Mouse (Mus musculus): ENCODE measurements around the gene Bloc1s3.

Gene Bloc1s3

GRCm38 (mm10) chr7:19508150-19508923, at the start of gene Bloc1s3, which contains the start of gene Trappc6a:
TSS of gene Bloc1s3 (minus strand) at chr7:19508367.
TSS of gene Trappc6a (plus strand) at chr7:19508395.
- peak; percentile 96 for ATAC-seq (ENCODE audit: low TSS enrichment)

DNA sequence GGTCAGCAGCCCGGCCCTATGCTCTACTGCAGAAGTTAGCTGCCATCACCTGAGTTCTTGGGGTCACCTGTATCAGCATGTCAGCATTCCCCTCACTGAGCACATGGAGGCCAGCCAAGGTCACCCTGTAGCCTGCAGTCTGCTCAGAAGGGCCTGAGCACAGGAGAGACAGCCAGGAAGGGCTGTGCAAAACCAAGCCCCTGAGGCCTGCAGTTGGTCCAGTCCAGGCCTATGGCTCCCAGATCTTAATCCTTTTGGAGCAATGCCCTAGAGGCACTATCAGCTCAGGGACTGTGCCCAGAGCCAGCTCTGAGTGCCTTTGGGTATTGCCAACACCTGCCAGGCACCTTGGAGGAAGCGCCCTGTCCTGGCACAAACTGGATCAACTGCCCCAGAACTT, 48.9 kb upstream of the Bloc1s3 start:
- no peak for ATAC-seq (ENCODE audit: low TSS enrichment)

DNA sequence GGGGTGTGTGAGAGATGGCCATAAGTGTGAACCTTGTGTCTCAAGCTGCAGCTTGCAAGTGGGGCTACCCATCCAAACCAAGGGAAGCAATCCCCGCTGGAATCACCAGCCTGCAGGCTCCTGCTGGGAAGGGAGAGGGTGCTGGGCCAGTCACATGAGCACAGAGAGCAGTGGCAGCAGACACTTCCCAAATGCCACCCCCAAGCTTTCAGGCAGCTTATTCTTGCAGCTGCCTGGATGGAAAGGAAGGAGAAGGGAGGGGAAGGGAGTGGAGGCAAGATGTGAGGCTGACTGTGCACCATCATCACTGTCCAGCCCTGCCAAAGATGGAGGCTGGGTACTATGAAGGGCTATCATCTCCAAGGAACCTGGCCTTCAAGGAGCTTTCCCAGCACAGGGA, 46.0 kb upstream of the Bloc1s3 start:
- ATAC-seq (ENCODE audit: low TSS enrichment) = peak; percentile 93

GRCm38 (mm10) chr7:19552443-19552842, 44.3 kb upstream of the Bloc1s3 start:
- no peak for ATAC-seq (ENCODE audit: low TSS enrichment)

GRCm38 (mm10) chr7:19551634-19552033, 43.5 kb upstream of the Bloc1s3 start:
- no peak for ATAC-seq (ENCODE audit: low TSS enrichment)

DNA sequence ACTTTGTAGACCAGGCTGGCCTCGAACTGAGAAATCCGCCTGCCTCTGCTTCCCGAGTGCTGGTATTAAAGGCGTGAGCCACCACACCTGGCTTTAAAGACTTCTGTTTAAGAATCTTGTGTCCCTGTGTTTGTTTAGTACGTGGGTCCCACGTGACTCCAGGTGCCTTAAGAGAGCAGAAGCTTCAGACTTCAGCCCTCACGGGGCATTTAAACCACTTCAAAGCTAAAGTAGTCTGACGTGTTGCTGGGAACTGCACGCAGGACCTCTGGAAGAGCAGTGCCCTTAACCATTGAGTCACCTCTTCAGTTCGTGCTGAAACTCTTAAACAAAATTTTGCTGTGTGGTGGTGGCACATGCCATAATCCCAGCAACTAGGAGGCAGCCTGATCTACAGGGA, 41.2 kb upstream of the Bloc1s3 start:
- ATAC-seq (ENCODE audit: low TSS enrichment) = no peak

- no peak for ATAC-seq (ENCODE audit: low TSS enrichment)
These were observed 39.3 kb upstream of the Bloc1s3 start for GRCm38 (mm10) chr7:19547344-19547969.

DNA sequence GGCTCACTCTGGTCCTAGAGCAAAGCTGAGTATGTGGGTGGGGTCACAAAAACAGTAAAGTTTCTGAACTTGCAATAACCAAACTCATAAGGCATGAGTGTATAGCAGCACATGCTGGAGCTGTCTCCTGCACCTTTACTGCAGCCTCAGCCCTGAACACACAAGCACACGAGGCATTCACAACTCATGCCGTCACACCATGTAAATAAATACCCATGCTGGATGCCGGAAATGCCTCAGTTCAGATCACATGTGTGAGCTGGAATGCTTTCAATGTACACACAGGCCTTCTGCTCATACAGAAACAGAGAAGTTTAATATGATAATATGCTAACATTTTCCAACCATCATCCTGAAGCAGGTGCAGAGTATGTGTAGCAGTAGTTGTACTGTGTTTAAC, 37.8 kb upstream of the Bloc1s3 start:
- ATAC-seq (ENCODE audit: low TSS enrichment) = no peak

DNA sequence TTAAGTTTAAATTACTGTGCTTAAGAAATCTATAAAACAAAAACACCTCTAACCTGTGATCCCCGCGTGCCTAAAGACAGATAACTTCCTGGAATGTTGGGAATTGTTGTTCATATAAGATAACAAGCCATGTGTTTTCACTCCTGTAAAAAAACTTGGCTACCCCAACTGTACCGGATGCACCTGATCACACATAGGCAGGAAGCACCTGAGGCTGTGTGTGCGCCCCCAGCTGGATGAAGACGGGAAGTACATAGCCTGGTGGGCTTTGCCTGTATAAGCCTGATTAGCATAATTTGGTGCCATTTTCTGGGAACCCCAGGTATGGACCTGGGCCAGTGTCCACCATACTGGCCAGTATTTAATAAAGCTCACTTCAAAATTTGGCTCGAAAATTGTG, 35.4 kb upstream of the Bloc1s3 start:
- ATAC-seq (ENCODE audit: low TSS enrichment) = no peak

DNA sequence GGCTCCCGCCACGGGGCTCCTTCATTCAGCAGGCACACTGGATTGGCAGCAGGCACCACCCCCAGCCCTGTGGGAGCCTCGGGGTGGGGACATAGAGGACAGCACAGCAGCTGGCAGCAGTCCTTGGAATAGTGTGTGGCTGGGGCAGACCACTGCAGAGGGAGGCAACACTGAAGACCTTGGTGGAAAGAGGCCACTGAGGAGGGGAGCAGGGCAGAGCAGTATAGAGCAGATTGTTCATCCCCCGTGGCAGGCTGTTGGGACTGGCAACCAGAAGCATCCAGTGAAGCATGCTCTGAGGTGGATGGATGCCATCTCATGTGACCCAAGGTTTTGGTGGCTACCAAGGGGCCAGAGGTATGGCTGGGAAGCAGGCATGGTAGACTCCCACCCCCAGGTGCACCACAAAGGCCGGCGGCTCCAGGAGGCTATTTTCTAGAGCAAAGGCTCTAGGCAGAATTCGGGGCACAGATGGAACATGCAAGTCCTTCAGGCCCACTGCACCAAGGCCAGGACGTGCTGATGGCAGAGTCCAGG, 34.1 kb upstream of the Bloc1s3 start:
- peak; percentile 70; the same call in 1 of the 2 replicates for ATAC-seq (ENCODE audit: low TSS enrichment)

- ATAC-seq (ENCODE audit: low TSS enrichment) = no peak
These were observed 33.6 kb upstream of the Bloc1s3 start for GRCm38 (mm10) chr7:19541681-19542154.

DNA sequence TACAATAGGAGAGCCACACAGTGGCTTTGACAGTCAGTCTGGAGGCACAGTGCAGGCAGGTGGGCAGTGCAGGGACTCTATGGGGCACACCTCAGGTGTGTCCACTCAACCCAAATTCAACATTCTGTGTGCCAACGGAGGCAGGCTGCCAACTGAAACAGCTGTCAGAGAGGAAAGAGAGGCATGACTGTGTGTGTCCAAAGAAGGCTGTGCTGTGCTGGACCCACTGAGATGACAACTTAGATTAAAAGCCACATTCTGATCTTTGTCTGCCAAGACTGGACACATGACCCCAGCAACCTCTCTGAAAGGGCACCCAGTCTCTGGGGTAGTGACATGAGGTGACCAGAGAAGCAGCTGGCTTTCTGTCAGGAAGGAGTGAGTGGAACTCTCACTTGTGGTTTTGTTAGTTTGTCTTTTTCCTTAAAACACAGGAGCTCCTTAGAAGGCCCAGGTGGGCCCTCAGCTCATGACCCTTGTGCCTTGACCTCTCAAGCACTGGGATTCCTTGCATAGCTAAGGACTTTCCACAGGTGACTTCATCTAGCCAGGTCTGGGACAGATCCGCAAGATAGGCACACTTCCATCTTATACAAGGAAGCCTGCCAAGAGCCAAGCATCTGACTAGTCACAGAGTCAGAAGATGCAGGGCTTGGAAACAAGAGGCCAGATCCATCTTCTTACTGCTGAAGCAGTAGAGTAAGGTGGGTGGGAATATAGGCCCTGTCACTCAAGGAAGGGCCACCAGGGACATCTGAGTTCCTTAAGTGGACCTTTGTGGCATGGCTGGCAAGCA, 32.8 kb upstream of the Bloc1s3 start:
- ATAC-seq (ENCODE audit: low TSS enrichment) = no peak

DNA sequence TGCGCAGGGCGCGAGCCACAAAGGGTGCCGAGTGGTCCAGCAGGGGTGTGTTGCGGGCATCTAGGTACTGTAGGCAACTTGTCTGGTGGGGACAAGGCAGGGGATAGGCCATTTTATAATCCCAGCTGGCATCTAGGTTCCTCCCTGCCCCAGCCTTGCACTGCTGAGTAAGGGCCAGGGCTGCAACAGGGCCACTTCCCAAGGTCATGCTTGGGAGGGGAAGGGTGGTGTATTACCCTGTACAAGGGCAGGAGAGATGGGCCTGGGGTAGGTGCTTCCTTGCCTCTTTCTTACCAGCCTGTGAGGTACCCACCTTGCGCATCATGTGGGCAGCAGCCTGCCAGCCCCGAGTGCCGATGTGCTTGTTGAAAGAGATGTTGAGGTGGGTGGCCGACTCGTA, 26.5 kb upstream of the Bloc1s3 start:
- no peak for ATAC-seq (ENCODE audit: low TSS enrichment)

DNA sequence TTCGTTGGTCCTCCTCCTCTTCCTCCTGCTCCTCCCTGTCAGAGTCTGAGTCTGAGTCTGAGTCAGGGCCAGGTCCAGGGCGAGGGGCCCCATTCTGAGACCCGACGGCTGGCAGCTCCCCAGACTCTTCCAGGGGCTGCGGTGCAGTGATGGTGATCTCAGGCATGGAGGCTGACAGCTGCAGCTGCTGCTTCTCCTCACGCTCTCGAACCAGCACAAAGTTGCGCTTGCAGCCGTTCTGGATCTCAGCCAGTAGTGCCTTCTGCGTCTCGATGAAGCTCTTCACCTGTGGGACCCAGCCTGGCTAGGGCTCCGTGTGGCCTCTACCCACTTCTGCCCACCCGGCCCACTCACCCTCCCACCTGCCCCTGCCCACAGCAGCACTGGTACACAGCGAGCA, 24.1 kb upstream of the Bloc1s3 start:
- no peak for ATAC-seq (ENCODE audit: low TSS enrichment)

- no peak for ATAC-seq (ENCODE audit: low TSS enrichment)
These were observed 22.9 kb upstream of the Bloc1s3 start for GRCm38 (mm10) chr7:19531077-19531476.

GRCm38 (mm10) chr7:19525105-19525481, 16.9 kb upstream of the Bloc1s3 start:
- ATAC-seq (ENCODE audit: low TSS enrichment) = no peak

DNA sequence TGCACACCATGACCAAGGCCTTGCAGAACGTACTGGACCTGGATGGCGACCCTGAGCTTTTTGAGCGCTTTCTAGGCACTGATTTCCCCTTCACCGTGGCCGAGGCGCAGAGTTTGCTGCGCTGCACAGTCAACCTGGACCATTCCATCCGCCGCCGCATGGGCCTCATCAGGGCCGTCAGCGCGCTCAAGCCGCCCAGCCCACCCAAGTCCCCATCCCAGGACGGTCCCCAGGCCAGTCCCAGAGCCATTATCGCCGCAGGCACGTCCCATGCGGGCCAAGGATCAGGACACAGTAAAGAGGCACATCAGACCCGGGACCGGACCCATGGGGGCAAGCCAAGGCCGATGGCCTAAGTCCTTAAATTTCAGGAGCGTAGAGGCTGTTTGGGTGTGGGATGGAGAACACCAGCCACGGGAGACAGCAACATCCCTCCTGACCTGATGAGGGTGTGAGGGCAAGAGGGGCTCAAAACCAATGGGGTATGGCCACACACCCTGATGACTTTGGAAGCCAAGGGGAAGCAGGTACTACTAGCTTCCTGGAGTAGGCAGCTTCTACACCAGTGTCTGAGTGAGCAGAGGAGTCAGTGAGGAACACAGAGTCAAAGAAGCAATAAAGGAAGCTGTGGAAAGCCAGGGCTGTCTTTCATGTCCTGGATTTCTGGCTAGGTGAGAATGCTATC, 16.4 kb upstream of the Bloc1s3 start:
- no peak for ATAC-seq (ENCODE audit: low TSS enrichment)

GRCm38 (mm10) chr7:19523757-19524419, 15.7 kb upstream of the Bloc1s3 start:
- ATAC-seq (ENCODE audit: low TSS enrichment) = peak; percentile 35; the same call in 1 of the 2 replicates

GRCm38 (mm10) chr7:19523017-19523756, 15.0 kb upstream of the Bloc1s3 start:
- 0 out of 2 replicates have a peak, but pooled peaks have one; percentile 12 for ATAC-seq (ENCODE audit: low TSS enrichment)

GRCm38 (mm10) chr7:19520032-19520431, 11.9 kb upstream of the Bloc1s3 start:
- no peak for ATAC-seq (ENCODE audit: low TSS enrichment)

Measured in frontal cortex, adult (tissue).